Mouse (Mus musculus): Measurements from ENCODE around the gene Tlk2. TPM values are rescaled to one million over a fixed set of nuclear protein-coding genes. Genes with fewer than 3 reads are reported as not detected.

Gene Tlk2
- total RNA-seq, 1 experiment from 2014 or later: 94.6 TPM

- no peak for ATAC-seq (replicated peaks in 1 of 2; ENCODE audit: insufficient read depth in 1 of 2, low FRiP score in 2 of 2, low TSS enrichment in 1 of 2, low read depth in 1 of 2, poor library complexity in 2 of 2, severe bottlenecking in 2 of 2)
Observed at GRCm38 (mm10) chr11:105289403-105289802, 110.8 kb downstream of the Tlk2 start.

- ATAC-seq (replicated peaks in 1 of 2; ENCODE audit: insufficient read depth in 1 of 2, low FRiP score in 2 of 2, low TSS enrichment in 1 of 2, low read depth in 1 of 2, poor library complexity in 2 of 2, severe bottlenecking in 2 of 2): no peak
Observed at GRCm38 (mm10) chr11:105291681-105292123, 113.1 kb downstream of the Tlk2 start.

- ATAC-seq (replicated peaks in 1 of 2; ENCODE audit: insufficient read depth in 1 of 2, low FRiP score in 2 of 2, low TSS enrichment in 1 of 2, low read depth in 1 of 2, poor library complexity in 2 of 2, severe bottlenecking in 2 of 2): peak; percentile 53 to 56
Observed at GRCm38 (mm10) chr11:105292124-105293071, 113.8 kb downstream of the Tlk2 start, which contains the start of gene Mrc2. Gene Mrc2, plus strand, starts transcription at chr11:105292643.

- ATAC-seq (replicated peaks in 1 of 2; ENCODE audit: insufficient read depth in 1 of 2, low FRiP score in 2 of 2, low TSS enrichment in 1 of 2, low read depth in 1 of 2, poor library complexity in 2 of 2, severe bottlenecking in 2 of 2): no peak
Observed at GRCm38 (mm10) chr11:105293101-105293581, 114.5 kb downstream of the Tlk2 start.

DNA sequence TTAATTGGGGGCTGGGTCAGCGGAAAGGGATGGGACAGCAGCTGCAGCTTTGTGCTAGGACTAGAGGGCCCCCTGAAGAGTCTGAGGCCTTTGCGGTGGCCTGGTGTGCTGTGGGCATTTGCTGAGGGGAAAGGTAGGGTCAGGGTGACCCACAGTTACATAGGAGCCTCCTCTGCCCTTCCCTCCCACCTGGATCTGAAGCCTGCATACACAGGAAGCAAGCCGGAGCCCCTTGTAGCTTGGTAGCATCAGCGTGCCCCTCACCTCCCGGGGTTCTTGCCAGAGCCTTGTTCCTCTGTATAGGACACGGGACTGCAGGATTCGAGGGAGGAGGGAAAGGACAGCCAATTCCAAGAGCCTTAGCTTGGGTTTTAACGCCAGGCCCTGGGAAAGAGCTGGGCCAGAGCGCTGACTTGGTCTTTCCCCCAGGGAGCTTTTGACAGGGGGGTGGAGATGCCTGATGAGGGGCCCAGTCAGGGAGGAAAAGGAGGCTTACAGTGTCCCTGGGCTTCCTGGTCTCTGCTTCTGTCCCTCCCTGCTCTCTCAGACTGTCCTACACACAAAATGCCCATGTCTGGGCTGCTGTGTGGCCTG, 115.4 kb downstream of the Tlk2 start:
- no peak for ATAC-seq (replicated peaks in 1 of 2; ENCODE audit: insufficient read depth in 1 of 2, low FRiP score in 2 of 2, low TSS enrichment in 1 of 2, low read depth in 1 of 2, poor library complexity in 2 of 2, severe bottlenecking in 2 of 2)

DNA sequence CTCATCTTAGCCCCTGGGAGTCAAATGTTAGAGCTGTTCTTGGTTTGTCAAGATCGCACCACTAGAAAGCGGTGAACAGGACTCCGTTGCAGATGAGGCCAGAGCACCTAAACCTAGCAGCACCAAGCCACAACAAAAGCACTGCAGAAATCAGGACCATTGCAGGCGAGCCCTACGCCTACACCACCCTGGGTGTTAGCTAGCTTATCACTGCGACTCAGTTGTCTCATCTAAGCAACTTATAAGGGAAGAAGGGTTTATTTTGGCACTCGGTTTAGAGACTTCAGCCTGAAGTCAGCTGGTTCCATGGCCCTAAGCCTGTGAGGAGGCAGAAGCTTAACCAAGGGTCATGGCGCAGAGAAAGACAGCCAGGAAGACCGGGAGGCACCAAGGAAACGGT, 117.5 kb downstream of the Tlk2 start:
- no peak for ATAC-seq (replicated peaks in 1 of 2; ENCODE audit: insufficient read depth in 1 of 2, low FRiP score in 2 of 2, low TSS enrichment in 1 of 2, low read depth in 1 of 2, poor library complexity in 2 of 2, severe bottlenecking in 2 of 2)

DNA sequence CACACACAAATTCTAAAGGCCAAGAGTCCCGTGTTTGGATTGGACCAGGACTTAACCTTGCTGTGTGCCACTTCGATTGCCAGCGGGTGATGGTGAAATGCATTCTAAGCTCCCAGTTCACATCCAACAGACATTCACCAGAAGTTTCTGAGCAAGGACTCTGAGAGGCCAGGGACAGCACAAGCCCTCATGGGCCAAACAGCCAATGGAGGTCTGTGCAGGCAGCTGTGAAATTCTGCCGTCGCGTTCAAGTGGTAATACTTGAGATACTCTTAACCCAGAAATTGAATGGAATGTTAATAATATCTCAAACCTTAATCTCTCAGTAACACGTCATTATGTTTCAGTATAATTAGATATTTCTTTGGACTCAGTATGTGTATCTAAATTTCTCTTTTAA, 131.6 kb downstream of the Tlk2 start:
- no peak for ATAC-seq (replicated peaks in 1 of 2; ENCODE audit: insufficient read depth in 1 of 2, low FRiP score in 2 of 2, low TSS enrichment in 1 of 2, low read depth in 1 of 2, poor library complexity in 2 of 2, severe bottlenecking in 2 of 2)

- peak; percentile 80 to 86 for ATAC-seq (replicated peaks in 1 of 2; ENCODE audit: insufficient read depth in 1 of 2, low FRiP score in 2 of 2, low TSS enrichment in 1 of 2, low read depth in 1 of 2, poor library complexity in 2 of 2, severe bottlenecking in 2 of 2)
Observed at GRCm38 (mm10) chr11:105311291-105311975, 132.8 kb downstream of the Tlk2 start.

DNA sequence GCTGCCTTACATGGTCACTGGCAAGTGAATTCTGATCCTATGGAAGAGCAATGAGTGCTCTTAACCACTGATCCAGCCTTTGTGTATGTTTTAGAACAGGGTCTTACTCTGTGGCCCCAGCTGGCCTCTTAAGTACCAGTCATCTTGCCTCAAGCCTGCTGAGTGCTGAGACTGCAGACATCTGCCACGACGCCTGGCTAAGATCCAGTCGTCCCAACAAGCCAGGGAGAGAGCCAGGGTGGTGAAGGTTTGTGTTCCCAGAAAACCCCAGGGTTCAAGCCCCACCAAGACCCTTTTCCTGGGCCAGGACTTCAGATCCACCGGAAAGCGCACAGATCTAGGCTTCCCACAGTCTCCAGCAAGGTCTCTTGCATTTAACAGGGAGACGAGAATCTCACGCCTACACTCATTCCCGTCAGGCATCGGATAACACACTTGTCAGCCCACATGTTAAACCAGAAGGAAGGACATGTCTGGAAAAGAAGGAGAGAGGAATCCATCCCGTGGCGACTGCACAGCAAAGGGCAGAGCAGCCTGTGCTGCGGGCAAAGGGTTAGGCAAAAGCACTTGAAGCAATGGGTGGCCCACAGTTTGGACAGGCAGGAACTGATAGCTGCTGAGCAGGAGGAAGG, 133.8 kb downstream of the Tlk2 start:
- ATAC-seq (replicated peaks in 1 of 2; ENCODE audit: insufficient read depth in 1 of 2, low FRiP score in 2 of 2, low TSS enrichment in 1 of 2, low read depth in 1 of 2, poor library complexity in 2 of 2, severe bottlenecking in 2 of 2): 0 out of 4 replicates have a peak, but pooled peaks of 1 of the 2 experiments have one; percentile 21

- 0 out of 4 replicates have a peak, but pooled peaks of 1 of the 2 experiments have one; percentile 6 for ATAC-seq (replicated peaks in 1 of 2; ENCODE audit: insufficient read depth in 1 of 2, low FRiP score in 2 of 2, low TSS enrichment in 1 of 2, low read depth in 1 of 2, poor library complexity in 2 of 2, severe bottlenecking in 2 of 2)
Observed at GRCm38 (mm10) chr11:105312972-105313632, 134.5 kb downstream of the Tlk2 start.

DNA sequence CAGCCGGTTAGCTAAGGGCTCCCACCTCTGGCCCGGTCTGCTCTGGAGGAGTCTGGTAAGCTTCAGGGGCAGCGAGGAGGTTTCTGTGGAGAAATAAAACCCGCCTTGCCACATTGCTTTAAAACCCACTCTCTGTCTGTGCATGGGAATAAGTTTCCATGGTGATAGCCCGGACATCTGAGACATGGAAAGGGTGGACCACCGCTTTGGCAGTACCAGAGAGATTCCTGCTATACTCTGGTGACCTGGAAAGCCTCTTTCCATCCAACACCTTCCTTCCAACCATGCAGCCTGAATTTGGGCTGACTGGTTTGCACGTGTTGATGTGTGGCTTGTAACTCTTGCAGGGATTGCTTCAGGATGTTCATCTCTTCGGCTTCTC, 135.0 kb downstream of the Tlk2 start:
- ATAC-seq (replicated peaks in 1 of 2; ENCODE audit: insufficient read depth in 1 of 2, low FRiP score in 2 of 2, low TSS enrichment in 1 of 2, low read depth in 1 of 2, poor library complexity in 2 of 2, severe bottlenecking in 2 of 2): no peak

- ATAC-seq (replicated peaks in 1 of 2; ENCODE audit: insufficient read depth in 1 of 2, low FRiP score in 2 of 2, low TSS enrichment in 1 of 2, low read depth in 1 of 2, poor library complexity in 2 of 2, severe bottlenecking in 2 of 2): no peak
Observed at GRCm38 (mm10) chr11:105315296-105315695, 136.7 kb downstream of the Tlk2 start.

GRCm38 (mm10) chr11:105316121-105316520, 137.5 kb downstream of the Tlk2 start:
- ATAC-seq (replicated peaks in 1 of 2; ENCODE audit: insufficient read depth in 1 of 2, low FRiP score in 2 of 2, low TSS enrichment in 1 of 2, low read depth in 1 of 2, poor library complexity in 2 of 2, severe bottlenecking in 2 of 2): no peak

- ATAC-seq (replicated peaks in 1 of 2; ENCODE audit: insufficient read depth in 1 of 2, low FRiP score in 2 of 2, low TSS enrichment in 1 of 2, low read depth in 1 of 2, poor library complexity in 2 of 2, severe bottlenecking in 2 of 2): no peak
Observed at GRCm38 (mm10) chr11:105317769-105318168, 139.2 kb downstream of the Tlk2 start.

- ATAC-seq (replicated peaks in 1 of 2; ENCODE audit: insufficient read depth in 1 of 2, low FRiP score in 2 of 2, low TSS enrichment in 1 of 2, low read depth in 1 of 2, poor library complexity in 2 of 2, severe bottlenecking in 2 of 2): no peak
Observed at GRCm38 (mm10) chr11:105321090-105321489, 142.5 kb downstream of the Tlk2 start.

GRCm38 (mm10) chr11:105323530-105323929, 144.9 kb downstream of the Tlk2 start:
- ATAC-seq (replicated peaks in 1 of 2; ENCODE audit: insufficient read depth in 1 of 2, low FRiP score in 2 of 2, low TSS enrichment in 1 of 2, low read depth in 1 of 2, poor library complexity in 2 of 2, severe bottlenecking in 2 of 2): no peak

- no peak for ATAC-seq (replicated peaks in 1 of 2; ENCODE audit: insufficient read depth in 1 of 2, low FRiP score in 2 of 2, low TSS enrichment in 1 of 2, low read depth in 1 of 2, poor library complexity in 2 of 2, severe bottlenecking in 2 of 2)
Observed at GRCm38 (mm10) chr11:105327101-105327500, 148.5 kb downstream of the Tlk2 start.
